Mouse (Mus musculus): ENCODE results near the gene Atp5g2. TPM values are rescaled to one million over a fixed set of nuclear protein-coding genes. Genes with fewer than 3 reads are reported as not detected.

Gene Atp5g2
- polyA plus RNA-seq (2012; rRNA removed): 378 and 434 TPM in 2 replicates

DNA sequence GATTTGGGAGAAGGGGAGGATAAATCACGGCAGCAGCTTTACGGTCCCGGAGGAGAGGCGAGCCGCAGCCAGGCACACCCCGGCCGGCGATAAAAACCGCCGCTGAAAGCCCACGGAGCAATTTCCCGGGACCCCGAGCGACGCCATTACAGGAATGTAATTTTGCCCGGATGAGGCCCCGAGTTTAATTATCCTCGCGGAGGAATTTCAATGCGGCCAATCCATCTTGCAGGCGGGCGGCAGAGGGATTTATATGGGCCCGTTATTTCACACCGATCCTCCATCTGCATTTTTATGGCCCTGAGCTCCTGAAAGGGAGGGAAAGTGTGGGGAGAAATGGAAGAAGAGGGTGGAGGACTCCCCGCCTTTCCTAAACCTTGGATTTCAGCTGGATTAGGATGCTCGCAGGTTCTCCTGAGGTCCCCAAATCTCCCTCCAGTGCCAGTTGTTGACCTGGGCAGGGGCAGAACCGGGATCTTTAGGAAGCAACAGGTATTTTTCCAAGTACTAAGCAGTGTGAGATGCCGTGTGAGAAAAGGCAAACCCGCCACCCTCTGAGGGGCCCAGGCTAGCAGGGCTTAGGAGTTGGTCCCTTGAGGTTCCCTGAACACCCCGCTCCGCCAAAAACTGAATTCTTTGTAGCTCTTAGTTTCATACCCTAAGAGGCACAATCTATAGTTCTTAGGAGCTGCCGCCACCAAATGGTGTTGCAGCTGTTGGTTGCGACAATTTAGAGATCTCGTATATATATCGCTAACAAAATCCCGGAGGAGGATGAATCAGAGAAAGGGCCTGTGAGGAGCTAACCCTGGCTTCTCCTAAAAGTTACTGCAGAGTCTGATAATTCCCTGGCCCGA is at the start of gene Atp5g2:
Atp5g2 (minus strand) TSS at position 138 of the 857 bp plus-strand sequence.
- peak within 1 kb of the TSS; percentile 32 for H3K4me3 ChIP-seq (ENCODE audit: control insufficient read depth, insufficient read depth, low read length)
- H3K4me1 ChIP-seq (replicated peaks; ENCODE audit: control insufficient read depth, insufficient read depth, low read length): peaks cover 15% of the 10 kb centered on the region
- 24% methylated on average over 37 of the region's 37 CpGs for WGBS
- peak within 1 kb of the TSS; percentile 37; the same call in 1 of the 2 replicates for H3K27ac ChIP-seq (ENCODE audit: control insufficient read depth, insufficient read depth, low read length)
- no peak for TF ChIP-seq CTCF (IDR thresholded peaks at IDR 0.05; ENCODE audit: borderline replicate concordance, control insufficient read depth, extremely low read depth, insufficient read depth, low read length, poor library complexity)
- no peak for TF ChIP-seq POLR2A (IDR thresholded peaks at IDR 0.05; ENCODE audit: control insufficient read depth, extremely low read depth, insufficient read depth, low read length, poor library complexity)
- DNase-seq: peak; percentile 8
- peaks cover under 1% of the 10 kb centered on the region; the same call in 1 of the 2 replicates for H3K36me3 ChIP-seq (ENCODE audit: control insufficient read depth, insufficient read depth, low read length)
- peaks cover 12% of the 10 kb centered on the region for H3K27me3 ChIP-seq (ENCODE audit: control insufficient read depth, insufficient read depth, low read length)

DNA sequence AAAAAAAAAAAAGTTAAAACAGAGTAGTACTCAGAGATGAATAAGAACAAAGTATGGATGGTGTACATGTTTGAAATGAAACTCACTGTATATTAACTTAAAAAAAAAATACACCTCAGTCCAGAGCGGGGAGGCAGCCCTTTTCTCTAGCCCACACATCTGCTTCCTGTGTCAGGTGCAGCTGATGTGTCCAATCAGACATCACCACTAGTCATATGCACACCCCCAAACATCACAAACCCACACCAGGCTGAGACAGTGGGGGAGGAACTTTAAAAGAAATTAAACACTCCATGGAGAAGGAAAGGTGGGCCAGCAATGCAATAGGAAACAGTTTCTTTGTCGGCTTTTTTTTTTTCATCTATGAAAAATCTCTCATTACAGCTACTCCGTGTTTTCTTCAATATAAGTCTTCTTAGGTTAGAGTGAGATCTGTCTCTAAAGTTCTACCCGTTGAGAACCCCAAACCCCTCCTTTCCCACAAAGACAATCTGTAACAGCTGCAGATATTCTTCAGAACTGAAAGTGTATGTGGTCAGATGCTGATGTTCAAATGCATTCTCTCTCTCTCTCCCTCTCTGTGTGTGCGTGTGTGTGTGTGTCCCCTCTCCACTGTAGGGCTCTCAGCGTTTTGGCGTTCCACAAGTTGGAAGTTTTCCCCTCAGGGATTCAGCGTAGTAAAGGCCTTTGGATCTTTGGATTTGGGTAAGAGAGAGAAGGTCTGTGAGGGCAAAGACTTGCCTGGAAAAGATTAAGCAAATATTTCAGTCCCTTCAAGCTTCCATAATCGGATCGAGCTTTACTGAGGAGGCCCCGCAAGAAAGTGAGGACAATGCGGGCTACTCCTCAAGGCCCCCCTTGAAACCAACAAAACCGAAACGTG is 49.1 kb upstream of the Atp5g2 start:
- Histone ChIP-seq H3K4me1 (replicated peaks; ENCODE audit: control insufficient read depth, insufficient read depth, low read length) (peaks cover 3% of the 10 kb centered on the region), H3K4me3 (ENCODE audit: control insufficient read depth, insufficient read depth, low read length) (peak overlapping the region; percentile 76), H3K27ac (ENCODE audit: control insufficient read depth, insufficient read depth, low read length) (peak overlapping the region; percentile 54; the same call in 1 of the 2 replicates), H3K36me3 (ENCODE audit: control insufficient read depth, insufficient read depth, low read length) (peaks cover 9% of the 10 kb centered on the region; the same call in 1 of the 2 replicates), H3K27me3 (ENCODE audit: control insufficient read depth, insufficient read depth, low read length) (no peaks in the 10 kb centered on the region; the same call in 1 of the 2 replicates)
- TF ChIP-seq CTCF (IDR thresholded peaks at IDR 0.05; ENCODE audit: borderline replicate concordance, control insufficient read depth, extremely low read depth, insufficient read depth, low read length, poor library complexity) (no peak), POLR2A (IDR thresholded peaks at IDR 0.05; ENCODE audit: control insufficient read depth, extremely low read depth, insufficient read depth, low read length, poor library complexity) (no peak)
- DNase-seq: peak; percentile 39
- 1% methylated on average over 14 of the region's 14 CpGs for WGBS

GRCm38 (mm10) chr15:102716132-102716531 is 44.0 kb upstream of the Atp5g2 start:
- 94% methylated on average over 12 of the region's 12 CpGs for WGBS
- Histone ChIP-seq H3K36me3 (ENCODE audit: control insufficient read depth, insufficient read depth, low read length) (peaks cover 31% of the 10 kb centered on the region), H3K27me3 (ENCODE audit: control insufficient read depth, insufficient read depth, low read length) (no peaks in the 10 kb centered on the region), H3K27ac (ENCODE audit: control insufficient read depth, insufficient read depth, low read length) (no peak overlapping the region), H3K4me1 (replicated peaks; ENCODE audit: control insufficient read depth, insufficient read depth, low read length) (no peaks in the 10 kb centered on the region), H3K4me3 (ENCODE audit: control insufficient read depth, insufficient read depth, low read length) (no peak overlapping the region)
- DNase-seq: no peak
- no peak for TF ChIP-seq POLR2A (IDR thresholded peaks at IDR 0.05; ENCODE audit: control insufficient read depth, extremely low read depth, insufficient read depth, low read length, poor library complexity)
- no peak for TF ChIP-seq CTCF (IDR thresholded peaks at IDR 0.05; ENCODE audit: borderline replicate concordance, control insufficient read depth, extremely low read depth, insufficient read depth, low read length, poor library complexity)

- 95% methylated on average over 6 of the region's 6 CpGs for WGBS
- Histone ChIP-seq H3K36me3 (ENCODE audit: control insufficient read depth, insufficient read depth, low read length) (peaks cover 36% of the 10 kb centered on the region), H3K27ac (ENCODE audit: control insufficient read depth, insufficient read depth, low read length) (no peak overlapping the region), H3K4me3 (ENCODE audit: control insufficient read depth, insufficient read depth, low read length) (no peak overlapping the region), H3K27me3 (ENCODE audit: control insufficient read depth, insufficient read depth, low read length) (no peaks in the 10 kb centered on the region), H3K4me1 (replicated peaks; ENCODE audit: control insufficient read depth, insufficient read depth, low read length) (no peaks in the 10 kb centered on the region)
- TF ChIP-seq CTCF (IDR thresholded peaks at IDR 0.05; ENCODE audit: borderline replicate concordance, control insufficient read depth, extremely low read depth, insufficient read depth, low read length, poor library complexity): no peak
- DNase-seq: no peak
These were observed 35.7 kb upstream of the Atp5g2 start for GRCm38 (mm10) chr15:102707736-102708269.

DNA sequence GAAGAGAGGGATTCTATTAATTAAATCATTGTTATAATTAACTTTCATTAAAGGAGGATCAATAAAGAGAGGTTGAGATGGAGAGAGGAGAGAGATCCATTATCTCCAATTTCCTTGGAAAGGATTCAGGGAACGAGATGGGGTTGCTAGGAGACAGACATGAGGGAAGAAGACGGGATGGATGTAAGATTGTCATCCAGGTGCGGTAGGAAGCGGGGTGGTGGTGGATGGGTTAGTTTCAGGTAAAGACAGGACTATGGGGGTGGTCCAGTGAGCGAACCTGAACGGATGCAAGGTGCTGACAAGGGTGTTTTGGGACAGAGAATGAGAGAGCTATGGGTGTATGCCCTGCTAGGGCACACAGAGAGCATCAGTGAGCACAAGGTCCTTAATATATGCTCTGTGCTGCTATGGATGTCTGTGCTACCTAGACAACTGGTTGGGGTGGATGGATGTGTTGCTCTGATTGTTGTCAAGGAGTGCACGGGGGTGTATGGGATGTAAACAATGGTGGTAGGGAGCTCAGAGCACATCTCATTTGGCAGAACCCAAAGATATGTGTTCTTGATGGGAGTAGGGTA is 33.9 kb upstream of the Atp5g2 start:
- 91% methylated on average over 7 of the region's 7 CpGs for WGBS
- DNase-seq: no peak
- no peaks in the 10 kb centered on the region for H3K4me1 ChIP-seq (replicated peaks; ENCODE audit: control insufficient read depth, insufficient read depth, low read length)
- no peaks in the 10 kb centered on the region for H3K27me3 ChIP-seq (ENCODE audit: control insufficient read depth, insufficient read depth, low read length)
- peaks cover 24% of the 10 kb centered on the region for H3K36me3 ChIP-seq (ENCODE audit: control insufficient read depth, insufficient read depth, low read length)
- H3K27ac ChIP-seq (ENCODE audit: control insufficient read depth, insufficient read depth, low read length): no peak overlapping the region
- H3K4me3 ChIP-seq (ENCODE audit: control insufficient read depth, insufficient read depth, low read length): no peak overlapping the region
- no peak for TF ChIP-seq POLR2A (IDR thresholded peaks at IDR 0.05; ENCODE audit: control insufficient read depth, extremely low read depth, insufficient read depth, low read length, poor library complexity)
- TF ChIP-seq CTCF (IDR thresholded peaks at IDR 0.05; ENCODE audit: borderline replicate concordance, control insufficient read depth, extremely low read depth, insufficient read depth, low read length, poor library complexity): no peak
